Mouse (Mus musculus) fibroblast of lung, adult 2 months (primary cell): Measurements from ENCODE around the gene Rgs12.

Source experiments
- DNase-seq: peaks from one replicate; pipeline ENCODE4 v3.0.0-alpha.2; 2011; ENCODE audit warnings: low read depth

Gene Rgs12

DNA sequence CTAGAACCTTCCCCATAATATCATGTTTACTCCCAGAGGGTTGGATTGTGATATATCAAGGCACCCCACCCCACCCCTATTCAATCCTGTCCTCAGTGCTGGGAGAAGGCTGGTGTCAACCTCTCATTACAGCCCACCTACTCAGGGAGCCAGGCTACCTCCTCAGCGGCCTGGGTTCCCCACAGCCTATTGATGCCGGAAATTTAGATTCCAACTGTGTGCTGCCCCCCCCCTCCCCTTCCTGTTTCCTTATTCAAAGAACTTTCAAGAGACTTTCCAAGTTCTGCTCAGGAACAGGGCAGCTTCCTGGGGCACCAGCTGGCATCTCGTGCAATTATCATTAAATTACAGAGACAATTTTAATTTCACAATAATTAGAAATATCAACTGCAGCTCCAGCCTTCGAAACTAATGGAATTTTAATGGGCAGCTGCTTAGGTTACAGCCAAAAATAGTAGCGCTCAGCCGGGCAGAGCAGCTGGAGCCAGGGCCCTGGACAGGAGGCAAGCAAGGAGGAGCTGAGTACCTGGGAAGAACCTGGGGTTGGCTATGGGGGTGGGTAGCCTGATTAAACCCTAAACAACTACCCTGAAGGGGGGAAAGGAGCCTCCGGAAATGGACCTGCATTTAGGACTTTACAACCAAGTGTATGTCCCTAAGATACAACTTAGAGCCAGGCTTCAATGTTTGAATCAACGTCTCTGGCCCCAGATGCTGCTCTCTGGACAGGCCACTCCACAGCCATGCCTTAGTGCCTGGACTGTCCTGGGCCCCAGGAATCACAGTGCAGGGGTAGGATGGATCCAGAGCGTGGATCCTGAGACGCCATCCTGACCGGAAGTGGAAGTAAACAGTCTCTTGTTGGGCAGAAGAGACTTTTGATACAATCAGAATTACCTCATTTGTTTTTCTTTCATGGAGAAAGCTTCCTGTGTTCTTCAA is 17.5 kb upstream of the Rgs12 start:
- DNase-seq, result no peak

DNA sequence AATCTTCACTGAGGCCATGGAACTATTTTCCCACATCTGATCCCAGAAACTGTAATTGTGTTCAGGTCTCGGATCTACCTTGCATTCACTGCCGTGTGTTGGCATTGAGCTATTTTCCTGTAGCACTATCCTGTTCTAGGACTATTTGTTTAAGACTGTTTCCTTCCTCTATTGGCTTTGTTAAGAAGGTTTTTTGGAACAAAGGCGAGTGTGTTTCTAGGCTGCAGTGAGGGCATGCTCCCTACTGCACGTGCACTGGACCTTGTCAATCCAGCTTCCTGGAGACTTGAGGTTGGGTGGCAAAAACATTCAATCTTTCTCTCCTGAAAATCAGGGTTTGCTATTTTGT is 16.8 kb upstream of the Rgs12 start:
- no peak for DNase-seq

DNA sequence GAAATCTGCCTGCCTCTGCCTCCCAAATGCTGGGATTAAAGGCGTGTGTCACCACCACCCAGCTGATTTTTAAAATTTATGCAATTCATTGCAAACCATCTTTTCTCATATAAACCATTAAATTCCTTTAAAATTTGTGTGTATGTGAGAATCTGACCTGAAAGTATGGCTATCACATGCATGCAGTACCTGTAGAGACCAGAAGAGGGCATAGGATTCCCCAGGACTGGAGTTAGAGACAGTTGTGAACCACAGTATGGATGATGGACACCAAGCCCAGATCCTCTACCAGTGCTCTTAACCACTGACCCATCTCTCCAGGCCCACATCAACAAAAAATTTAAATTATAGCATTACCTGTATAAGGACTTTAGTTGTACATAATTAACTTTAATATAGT is 15.8 kb upstream of the Rgs12 start:
- DNase-seq, result no peak

DNA sequence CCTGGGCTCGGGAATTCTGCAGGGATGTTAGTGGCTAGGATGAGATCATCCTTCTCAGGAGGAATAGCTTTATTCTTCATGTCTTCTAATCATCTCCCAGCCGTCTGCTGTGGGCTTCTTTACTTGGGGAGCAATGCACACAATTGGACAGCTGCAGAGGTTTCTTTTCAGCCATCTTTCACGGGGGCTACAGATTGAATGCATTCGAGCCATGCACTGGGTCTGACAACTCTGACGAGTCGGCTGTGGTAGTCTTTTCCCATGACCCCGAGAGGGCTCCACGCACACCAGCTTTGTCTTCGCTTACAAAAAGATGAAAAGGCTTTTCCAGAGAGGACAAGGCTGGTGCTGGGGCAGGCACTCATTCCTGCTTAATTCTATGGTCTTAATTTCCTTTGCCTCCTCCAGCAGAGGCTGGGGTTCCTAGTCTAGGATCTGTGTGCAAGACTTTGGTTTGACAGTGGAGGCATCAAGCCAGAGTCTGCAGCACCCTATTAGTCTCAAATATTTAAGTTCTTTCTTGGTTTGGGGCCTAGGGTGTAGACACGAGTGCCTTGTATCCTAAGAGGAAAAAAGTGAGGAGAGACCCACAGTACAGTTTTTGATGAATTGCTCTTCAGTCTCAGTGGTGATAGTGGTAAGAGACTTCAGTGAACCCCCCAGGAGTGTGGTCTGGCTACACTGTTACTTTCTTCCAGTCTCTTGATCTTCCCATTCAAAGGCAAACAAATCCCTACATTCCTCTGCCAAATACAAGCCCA is 7.4 kb upstream of the Rgs12 start:
- no peak for DNase-seq

DNA sequence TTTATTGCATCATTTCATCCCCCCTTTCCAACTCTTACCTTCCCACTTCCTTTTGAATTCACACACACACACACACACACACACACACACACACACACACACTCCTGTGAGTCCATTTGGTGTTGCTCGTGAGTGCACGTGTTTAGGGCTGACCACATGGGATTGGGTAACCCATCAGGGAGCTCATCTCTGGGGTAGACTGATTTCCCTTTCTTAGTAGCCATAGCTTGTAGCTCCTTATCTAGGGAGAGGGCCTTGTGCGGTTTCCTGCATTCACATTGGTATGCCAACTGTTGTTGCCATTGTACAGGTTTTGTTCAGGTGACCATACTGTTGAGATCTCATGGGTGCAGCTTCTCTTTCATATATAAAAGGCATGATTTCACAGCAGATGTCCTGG is 5.8 kb upstream of the Rgs12 start:
- no peak for DNase-seq

DNA sequence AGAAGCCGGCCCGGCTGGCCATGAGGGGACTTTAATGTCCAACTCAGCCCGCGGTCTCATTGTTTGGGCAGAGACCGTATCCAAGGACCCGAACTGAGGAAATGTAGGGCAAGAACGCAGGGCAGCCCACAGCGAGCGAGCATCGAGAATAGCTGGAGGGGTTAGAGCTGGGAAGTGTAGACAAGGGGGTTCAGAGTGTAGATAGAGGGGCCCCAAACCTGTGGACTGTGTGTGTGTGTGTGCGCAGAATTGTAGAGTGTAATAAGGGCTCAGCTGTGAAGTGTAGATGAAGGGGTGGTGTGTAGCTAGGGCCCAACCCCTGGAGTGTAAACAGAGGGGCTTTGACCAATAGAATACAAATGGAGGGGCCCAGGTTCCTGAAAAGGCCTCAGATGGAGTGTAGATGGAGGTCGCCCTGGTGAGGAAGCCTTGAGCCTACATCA is 545 bp downstream of the Rgs12 start:
- no peak for DNase-seq

DNA sequence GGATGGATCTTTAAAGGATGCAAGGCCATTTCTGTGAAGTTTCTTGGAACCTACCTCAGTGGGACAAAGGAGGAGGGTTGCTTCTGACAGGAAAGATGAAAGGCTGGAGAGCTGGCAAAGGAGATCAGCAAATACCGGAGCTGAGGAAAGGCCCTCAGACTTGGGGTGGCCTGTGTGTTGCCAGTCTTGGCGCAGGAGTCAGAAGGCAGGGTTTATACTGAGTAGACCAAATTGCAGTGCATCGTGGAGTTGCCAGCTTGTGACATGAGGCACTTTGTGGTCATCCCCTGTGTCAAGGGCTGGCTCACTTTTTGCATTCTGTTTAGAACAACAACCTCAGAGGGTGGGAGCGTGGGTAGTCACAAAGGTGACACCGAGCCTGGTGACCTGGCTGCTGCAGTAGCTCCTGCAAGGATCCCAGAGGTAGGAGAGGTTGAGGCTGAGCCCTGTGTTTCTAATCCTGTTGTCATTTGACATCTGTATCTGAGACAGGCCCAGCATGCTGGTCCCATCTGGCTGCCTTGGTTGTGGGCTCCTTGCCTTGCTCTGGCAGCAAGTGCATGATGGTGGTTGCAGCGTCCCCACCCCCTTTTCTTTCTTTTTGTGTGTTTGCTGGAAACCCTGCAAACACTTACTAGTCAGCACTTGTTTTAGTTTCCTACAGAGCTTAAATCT is 1.4 kb downstream of the Rgs12 start:
- DNase-seq, result no peak

DNA sequence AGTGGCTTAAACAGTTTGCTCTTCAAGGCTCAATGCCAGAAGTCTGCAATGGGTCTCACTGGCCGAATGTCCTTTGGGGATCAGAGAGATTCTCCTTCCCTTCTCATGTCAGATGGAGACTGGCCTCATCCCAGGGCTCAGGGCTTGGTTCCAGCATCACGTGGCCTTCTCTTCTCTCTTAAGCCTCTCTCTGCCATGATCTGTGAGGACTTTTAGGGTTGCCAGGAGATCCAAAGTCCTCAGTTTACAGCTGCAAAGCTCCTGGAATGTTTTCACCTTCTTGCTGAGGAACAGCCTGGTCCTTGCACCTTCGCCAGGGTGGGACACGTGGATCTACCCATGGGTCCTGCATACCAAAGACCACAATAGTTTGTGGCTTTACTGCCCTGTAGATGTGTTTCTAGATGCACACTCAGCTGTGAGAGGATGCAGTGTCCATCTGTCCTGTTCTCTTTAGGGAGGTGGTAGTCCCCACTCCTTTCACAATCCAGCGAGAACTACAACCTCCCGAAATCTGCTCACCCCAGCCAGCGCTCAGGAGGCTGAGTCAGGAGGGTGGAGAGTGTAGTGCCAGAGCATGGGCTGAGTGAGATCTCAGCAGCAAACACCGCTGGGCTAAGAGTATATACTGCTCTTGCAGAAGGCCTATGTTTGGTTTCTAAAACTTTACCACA is 2.1 kb downstream of the Rgs12 start:
- no peak for DNase-seq

DNA sequence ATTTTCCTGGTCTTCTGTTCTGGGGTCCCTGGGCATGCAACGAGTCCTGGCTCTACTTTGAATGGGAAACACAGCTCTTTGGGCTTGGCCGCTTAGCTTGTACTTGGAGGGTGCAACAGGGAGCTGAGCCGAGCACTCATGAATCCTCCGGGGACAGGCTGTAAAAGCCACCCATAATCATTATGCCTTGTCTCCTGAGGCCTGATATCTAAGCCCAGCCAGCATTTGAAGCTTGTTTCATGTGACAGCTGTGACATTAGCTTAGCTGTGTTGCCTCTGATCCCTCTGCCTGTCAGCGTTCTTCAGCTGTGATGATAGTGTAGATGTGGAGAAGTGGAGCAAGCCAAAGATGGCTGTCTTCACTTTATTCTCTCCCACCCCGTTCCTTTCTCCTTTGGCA is 5.3 kb downstream of the Rgs12 start:
- no peak for DNase-seq

DNA sequence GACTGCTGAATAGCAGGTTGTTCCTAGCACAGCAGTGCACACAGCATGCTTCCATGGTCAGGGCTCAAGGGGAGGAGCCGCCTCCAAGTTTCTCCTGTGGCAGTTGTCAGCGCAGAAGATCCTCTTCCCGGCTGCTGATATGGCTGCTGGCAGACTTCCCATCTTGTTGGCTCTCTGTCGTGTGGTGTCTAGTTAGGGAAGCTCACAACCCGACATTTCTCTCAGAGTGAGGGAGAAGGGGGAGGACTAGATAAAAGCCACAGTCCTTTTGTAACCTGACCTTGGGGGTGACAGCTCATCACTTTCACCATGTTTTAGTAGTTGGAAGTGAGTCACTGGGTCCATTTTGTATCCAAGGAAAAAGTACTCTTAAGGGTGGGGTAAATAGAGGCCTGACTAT is 6.4 kb downstream of the Rgs12 start:
- no peak for DNase-seq

DNA sequence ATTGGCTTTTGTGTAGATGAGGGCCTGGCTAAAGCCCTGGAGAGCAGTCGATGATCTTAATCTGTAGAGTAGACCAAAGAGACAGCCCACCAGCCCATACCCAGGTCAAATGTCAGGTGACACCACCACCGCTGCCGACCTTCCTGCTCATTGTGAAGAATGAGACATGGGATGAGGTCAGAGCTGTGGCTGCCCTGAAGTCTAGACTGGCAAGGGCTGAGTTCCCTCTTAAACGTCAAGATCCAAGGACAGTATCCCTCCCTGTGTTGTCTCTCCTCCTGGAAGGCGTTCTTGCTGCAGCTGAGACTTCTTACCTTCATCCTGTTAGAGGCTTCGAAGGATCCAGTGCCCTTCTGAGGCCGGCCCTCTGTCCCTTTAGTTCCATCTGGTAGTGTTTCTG is 6.9 kb downstream of the Rgs12 start:
- no peak for DNase-seq

DNA sequence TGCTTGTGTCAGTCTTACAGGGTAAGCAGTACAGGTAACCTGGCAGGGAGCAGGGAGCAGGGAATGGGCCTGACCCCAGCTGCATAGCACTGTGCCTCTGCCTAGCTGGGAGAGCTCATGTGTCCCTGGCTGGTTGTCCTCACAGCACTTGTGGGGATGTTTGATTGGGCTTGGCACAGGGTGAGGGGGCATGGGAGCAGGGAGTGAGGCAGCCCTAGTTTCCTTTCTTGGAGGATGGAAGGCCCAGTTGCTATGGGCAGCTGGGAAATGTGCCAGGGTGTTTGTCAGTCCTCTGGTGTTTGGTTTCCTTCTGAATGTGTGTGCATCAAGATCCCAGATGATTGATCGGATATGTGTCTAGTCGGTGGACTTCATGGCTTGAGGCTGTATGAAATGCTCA is 7.8 kb downstream of the Rgs12 start:
- DNase-seq, result no peak

DNA sequence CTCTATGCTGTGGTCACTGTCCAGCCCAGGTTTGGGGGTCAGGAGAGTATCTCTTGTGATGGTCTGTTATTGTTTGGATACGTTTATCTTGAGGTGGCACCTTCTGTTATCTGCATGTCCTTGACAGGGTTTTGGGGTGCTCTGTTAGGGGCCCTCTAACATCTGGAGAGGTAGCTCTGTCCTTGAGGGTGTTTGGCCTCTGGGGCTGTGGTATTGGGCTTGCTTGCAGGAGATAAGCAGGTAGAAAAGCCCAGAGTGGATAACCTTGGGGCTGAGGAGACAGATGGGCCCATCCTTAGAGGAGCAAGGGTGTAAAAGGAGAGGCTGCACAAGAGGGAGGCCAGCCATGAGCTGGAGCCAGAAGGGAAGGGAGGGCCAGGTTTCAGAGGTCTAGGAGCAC is 10.8 kb downstream of the Rgs12 start:
- no peak for DNase-seq

DNA sequence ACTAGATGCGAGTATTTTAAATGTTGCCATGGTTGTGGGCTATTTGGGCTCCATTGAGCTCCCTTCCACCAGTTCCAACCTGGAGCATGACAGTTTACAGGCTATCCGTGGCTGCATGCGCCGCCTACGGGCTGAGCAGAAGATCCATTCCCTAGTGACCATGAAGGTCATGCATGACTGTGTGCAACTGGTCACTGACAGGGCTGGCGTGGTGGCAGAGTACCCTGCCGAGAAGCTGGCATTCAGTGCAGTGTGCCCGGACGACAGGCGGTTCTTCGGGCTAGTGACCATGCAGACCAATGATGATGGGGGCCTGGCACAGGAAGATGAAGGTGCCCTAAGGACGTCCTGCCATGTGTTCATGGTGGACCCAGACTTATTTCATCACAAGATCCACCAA is 16.3 kb downstream of the Rgs12 start:
- no peak for DNase-seq

DNA sequence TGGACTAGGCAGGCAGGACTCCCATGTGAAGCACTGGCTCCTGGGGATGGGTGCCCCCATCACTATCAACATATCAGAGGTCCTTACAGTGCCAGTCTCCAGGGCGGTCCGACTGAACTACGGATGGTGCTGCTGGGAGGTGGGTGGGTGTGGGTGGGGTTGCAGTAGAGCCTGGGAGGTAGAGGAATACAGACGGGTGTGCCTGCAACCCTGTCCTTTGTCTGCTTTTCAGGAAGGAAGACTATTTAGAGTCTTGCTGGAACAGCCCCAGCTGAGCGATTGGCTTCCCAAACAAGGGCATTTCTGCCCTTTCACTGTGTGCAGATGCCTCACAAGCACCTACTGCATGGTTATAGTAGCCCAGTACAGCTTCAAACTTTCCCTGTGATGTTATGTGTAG is 19.1 kb downstream of the Rgs12 start:
- no peak for DNase-seq

DNA sequence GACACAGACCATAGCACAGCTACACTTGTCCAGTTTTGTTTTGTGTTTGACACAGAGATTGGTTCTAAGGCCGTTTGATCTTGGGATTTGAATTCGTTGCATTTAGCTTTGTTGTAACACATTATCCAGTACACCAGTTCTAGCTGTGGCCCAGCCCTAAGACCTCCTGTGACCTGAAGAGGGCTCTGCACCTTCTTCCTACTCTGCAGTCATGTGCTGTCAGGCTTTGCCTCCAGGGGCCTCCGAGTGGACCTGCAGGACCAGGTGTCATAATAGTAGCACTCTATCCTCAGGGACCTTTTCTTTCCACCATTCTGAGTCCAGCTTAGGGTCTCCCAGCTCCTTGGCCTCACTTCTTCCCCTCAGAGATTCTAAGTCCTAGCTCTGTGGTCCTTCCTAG is 23.2 kb downstream of the Rgs12 start:
- no peak for DNase-seq

DNA sequence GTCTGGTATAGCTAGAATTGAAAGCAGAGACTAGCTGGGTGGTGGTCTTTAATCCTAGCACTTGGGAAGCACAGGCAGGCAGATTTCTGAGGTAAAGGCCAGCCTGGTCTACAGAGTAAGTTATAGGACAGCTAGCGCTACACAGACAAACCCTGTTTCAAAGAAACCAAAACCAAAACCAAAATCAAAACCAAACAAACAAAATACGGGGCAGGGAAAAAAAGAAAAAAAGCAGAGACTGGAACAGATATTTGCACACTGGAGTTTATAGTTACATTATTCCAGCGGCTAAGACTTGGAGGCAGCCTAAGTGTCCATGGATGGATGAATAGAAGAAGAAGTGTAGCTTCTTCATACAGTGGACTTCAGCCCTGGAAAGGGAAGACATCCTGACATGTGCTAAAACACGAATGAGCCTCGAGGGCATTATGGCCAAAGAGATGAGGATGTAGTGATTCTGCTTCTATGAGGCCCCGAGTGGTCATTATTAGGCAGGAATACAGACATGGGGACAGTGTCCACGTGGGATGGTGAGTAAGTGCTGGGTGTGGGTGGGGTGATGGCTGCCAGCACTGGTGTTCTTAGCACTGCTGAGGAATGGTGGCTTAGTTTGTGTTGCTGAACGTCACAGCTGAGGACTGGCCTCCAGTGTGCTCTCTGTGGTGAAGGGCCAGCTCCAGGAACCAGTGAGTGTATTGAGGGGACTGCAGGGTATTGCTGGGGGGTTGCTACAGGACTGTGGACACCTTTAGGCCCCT is 24.5 kb downstream of the Rgs12 start:
- DNase-seq, result no peak

DNA sequence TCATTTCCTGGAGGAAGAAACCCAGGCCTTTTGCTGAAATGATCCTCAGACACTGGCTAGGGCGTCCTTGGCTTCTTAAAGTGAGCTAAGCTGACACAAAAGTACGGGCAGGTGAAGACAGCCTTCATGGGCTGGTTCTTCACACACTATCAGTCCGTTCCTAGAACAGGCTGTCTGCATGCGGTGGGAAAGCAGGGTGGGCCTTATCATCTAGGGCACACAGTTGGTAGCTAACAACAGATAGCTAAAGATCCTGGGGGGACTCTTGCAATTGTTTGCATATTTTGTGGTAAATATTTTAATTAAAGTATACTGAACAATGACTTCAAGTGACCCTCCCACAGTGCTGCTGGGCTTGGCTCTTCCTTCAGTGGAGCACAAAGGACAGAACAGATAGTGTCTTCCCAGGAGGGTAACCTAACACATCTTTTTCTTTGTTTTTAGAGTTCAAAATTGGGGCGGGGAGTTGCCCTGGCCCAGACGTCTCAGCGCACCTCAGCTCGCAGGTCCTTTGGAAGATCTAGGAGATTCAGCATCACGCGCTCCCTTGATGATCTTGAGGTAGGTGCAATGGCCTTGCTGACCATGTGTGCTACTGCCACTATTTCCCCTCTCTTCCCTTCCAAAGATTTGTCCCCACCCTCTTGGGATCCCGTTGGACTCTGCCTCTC is 25.7 kb downstream of the Rgs12 start:
- DNase-seq, result no peak

DNA sequence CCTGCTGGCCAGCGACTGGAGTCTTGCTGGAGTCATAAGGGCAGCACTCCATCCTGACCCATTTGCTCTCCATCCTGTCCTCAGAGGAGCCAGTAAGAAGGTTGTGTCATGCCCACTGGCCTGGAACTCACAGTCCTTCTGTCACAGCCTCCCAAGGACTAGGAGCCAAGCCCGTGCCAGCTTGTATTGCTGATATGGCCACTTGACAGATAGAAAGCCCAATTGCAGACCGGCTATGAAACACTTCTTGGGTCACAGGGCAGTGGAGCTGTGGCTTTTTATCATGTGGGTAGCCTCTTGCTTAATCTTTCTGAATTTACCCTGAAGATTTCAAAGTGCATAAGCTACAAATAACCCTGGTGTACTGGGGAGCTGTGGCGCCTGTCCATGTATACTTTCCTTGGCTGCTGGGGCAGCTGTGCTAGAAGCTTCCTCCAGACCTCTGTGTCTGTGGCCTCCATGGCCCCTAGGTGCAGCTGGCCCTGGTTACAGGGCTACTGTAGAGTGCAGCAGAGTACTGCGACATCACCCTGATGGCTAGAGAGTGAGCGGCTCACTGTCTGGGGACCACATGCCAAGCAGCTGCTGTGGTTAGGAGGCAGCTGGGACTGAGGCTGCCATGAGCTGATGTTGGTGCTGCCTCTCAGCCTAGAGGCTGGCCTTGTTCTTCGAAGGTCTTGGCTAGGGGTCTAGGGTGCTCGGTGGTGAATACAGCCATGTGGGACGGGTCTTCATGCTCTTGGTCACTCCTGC is 27.5 kb downstream of the Rgs12 start:
- no peak for DNase-seq

DNA sequence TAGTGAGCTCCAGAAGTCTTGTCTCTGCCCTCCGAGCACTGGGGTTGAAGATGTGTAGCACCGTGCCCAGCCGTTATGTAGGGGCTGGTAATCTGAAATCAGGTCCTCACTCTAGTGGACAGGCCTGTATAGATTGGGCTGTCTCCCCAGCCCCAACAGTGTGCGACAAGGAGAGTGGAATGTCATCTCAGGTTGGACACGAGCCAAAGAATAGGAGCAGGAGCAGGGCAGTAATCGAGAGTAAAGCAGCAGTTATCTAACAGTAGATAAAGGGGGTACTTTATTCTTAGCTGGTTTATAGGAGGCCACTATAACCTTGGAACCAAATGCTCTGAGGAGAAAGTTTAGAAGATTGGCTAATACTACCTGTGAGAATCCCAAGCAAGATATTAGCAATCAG is 30.9 kb downstream of the Rgs12 start:
- no peak for DNase-seq
